Comparison of ENCODE assay signal across 8 mouse cellular contexts in genomic region chr13:93839137-93839630, GRCm38 (mm10).
DNase-seq lines count a peak whose midpoint lies in the region; ATAC-seq lines count a peak whose summit lies in the region.

No protein-coding gene starts in this region.

- peaks cover 30% of the 10 kb centered on the region for H3K4me1 ChIP-seq in embryonic facial prominence, embryonic 15.5 days
- peaks cover 28% of the 10 kb centered on the region for H3K4me1 ChIP-seq in heart, embryonic 16.5 days (ENCODE audit: control insufficient read depth, insufficient read depth, low read length)
- peaks cover 52% of the 10 kb centered on the region for H3K4me1 ChIP-seq in limb, embryonic 13.5 days
- peaks cover 24% of the 10 kb centered on the region for H3K4me1 ChIP-seq in stomach, embryonic 14.5 days (ENCODE audit: control insufficient read depth, insufficient read depth, low read length)

- DNase-seq in layer of hippocampus, adult 11-12 months (ENCODE audit: low spot score), result peak; percentile 26
- no peak for DNase-seq in layer of hippocampus, adult 9-10 months (ENCODE audit: low spot score)
- no peak for DNase-seq in thymus, postnatal 14 days

- H3K27me3 ChIP-seq in embryonic facial prominence, embryonic 15.5 days, result no peaks in the 10 kb centered on the region
- H3K27me3 ChIP-seq in heart, embryonic 16.5 days (ENCODE audit: control insufficient read depth, insufficient read depth, low read length), result no peaks in the 10 kb centered on the region
- no peaks in the 10 kb centered on the region for H3K27me3 ChIP-seq in limb, embryonic 13.5 days
- no peaks in the 10 kb centered on the region for H3K27me3 ChIP-seq in stomach, embryonic 14.5 days (ENCODE audit: control insufficient read depth, insufficient read depth, low read length)

- peak overlapping the region; percentile 88 for H3K27ac ChIP-seq in embryonic facial prominence, embryonic 15.5 days (replicated peaks)
- peak overlapping the region; percentile 85 for H3K27ac ChIP-seq in heart, embryonic 16.5 days (ENCODE audit: low read length)
- peak overlapping the region; percentile 94 for H3K27ac ChIP-seq in limb, embryonic 13.5 days
- H3K27ac ChIP-seq in stomach, embryonic 14.5 days (ENCODE audit: low read length), result peak overlapping the region; percentile 62

- no peaks in the 10 kb centered on the region for H3K9me3 ChIP-seq in embryonic facial prominence, embryonic 15.5 days (replicated peaks)
- no peaks in the 10 kb centered on the region for H3K9me3 ChIP-seq in heart, embryonic 16.5 days (replicated peaks; ENCODE audit: control insufficient read depth, low read length)
- H3K9me3 ChIP-seq in limb, embryonic 13.5 days, result peaks cover 4% of the 10 kb centered on the region; the same call in 1 of the 2 replicates
- H3K9me3 ChIP-seq in stomach, embryonic 14.5 days (ENCODE audit: control insufficient read depth, low read depth, low read length), result no peaks in the 10 kb centered on the region

- no peak overlapping the region for H3K9ac ChIP-seq in embryonic facial prominence, embryonic 15.5 days
- no peak overlapping the region for H3K9ac ChIP-seq in heart, embryonic 16.5 days (ENCODE audit: low read length)
- H3K9ac ChIP-seq in limb, embryonic 13.5 days, result no peak overlapping the region
- no peak overlapping the region for H3K9ac ChIP-seq in stomach, embryonic 14.5 days (replicated peaks; ENCODE audit: low read depth, low read length)

- WGBS in embryonic facial prominence, embryonic 15.5 days, result 10% methylated on average over 10 of the region's 10 CpGs
- 25% methylated on average over 10 of the region's 10 CpGs for WGBS in heart, embryonic 16.5 days
- WGBS in limb, embryonic 13.5 days, result 8% methylated on average over 10 of the region's 10 CpGs
- 17% methylated on average over 10 of the region's 10 CpGs for WGBS in stomach, embryonic 14.5 days

- H3K4me2 ChIP-seq in embryonic facial prominence, embryonic 15.5 days (replicated peaks), result 0 out of 2 replicates have a peak overlapping the region, but pooled peaks have one; percentile 12
- H3K4me2 ChIP-seq in heart, embryonic 16.5 days (ENCODE audit: low read depth, low read length), result peak overlapping the region; percentile 27; the same call in 1 of the 2 replicates
- H3K4me2 ChIP-seq in limb, embryonic 13.5 days (replicated peaks), result peak overlapping the region; percentile 50
- no peak overlapping the region for H3K4me2 ChIP-seq in stomach, embryonic 14.5 days (replicated peaks; ENCODE audit: low read depth, low read length)

- H3K36me3 ChIP-seq in embryonic facial prominence, embryonic 15.5 days, result no peaks in the 10 kb centered on the region
- no peaks in the 10 kb centered on the region for H3K36me3 ChIP-seq in heart, embryonic 16.5 days (ENCODE audit: control insufficient read depth, insufficient read depth)
- H3K36me3 ChIP-seq in limb, embryonic 13.5 days, result no peaks in the 10 kb centered on the region
- no peaks in the 10 kb centered on the region for H3K36me3 ChIP-seq in stomach, embryonic 14.5 days (ENCODE audit: control insufficient read depth, insufficient read depth, low read length)

- no peak overlapping the region for H3K4me3 ChIP-seq in embryonic facial prominence, embryonic 15.5 days (replicated peaks)
- H3K4me3 ChIP-seq in heart, embryonic 16.5 days (ENCODE audit: low read length), result no peak overlapping the region
- H3K4me3 ChIP-seq in limb, embryonic 13.5 days, result no peak overlapping the region
- H3K4me3 ChIP-seq in stomach, embryonic 14.5 days (ENCODE audit: low read depth, low read length), result no peak overlapping the region

- ATAC-seq in embryonic facial prominence, embryonic 15.5 days (ENCODE audit: insufficient number of reproducible peaks, low FRiP score, low TSS enrichment, low read depth), result peak; percentile 90
- ATAC-seq in heart, embryonic 16.5 days (replicated peaks; ENCODE audit: extremely low read depth, insufficient read depth, low FRiP score), result peak; percentile 90
- ATAC-seq in limb, embryonic 13.5 days (ENCODE audit: low FRiP score, low read depth), result peak; percentile 95
- peak; percentile 79; the same call in 1 of the 2 replicates for ATAC-seq in stomach, embryonic 14.5 days (ENCODE audit: insufficient number of reproducible peaks, insufficient read depth, low FRiP score, low read depth)
- ATAC-seq in granulocyte monocyte progenitor cell, adult 5-6 weeks (replicated peaks; ENCODE audit: poor library complexity, severe bottlenecking), result no peak
